8 mouse cellular contexts compared by ENCODE assay signal in genomic region chr12:116262555-116263341, GRCm38 (mm10). TPM values are rescaled to one million over a fixed set of nuclear protein-coding genes. Genes with fewer than 3 reads are reported as not detected.
DNase-seq lines count a peak whose midpoint lies in the region; ATAC-seq lines count a peak whose summit lies in the region.

Gene Wdr60, minus strand, starts transcription at chr12:116263022.

- DNase-seq in adrenal gland, adult (ENCODE audit: inconsistent age in 2 of 2, low spot score in 1 of 2), result peak; percentile 92 to 97
- peak; percentile 95 for DNase-seq in embryo, embryonic 11 days
- peak; percentile 80 to 83 for DNase-seq in gastrocnemius, postnatal 36 days
- peak; percentile 90 to 92 for DNase-seq in left cerebral cortex, postnatal 25 days (ENCODE audit: low spot score in 2 of 2)
- DNase-seq in mesoderm, embryonic 11.5 days (ENCODE audit: low read depth, low spot score), result peak; percentile 90
- peak; percentile 89 for DNase-seq in right cerebral cortex, postnatal 25 days
- peak; percentile 75 to 91 for DNase-seq in urinary bladder, postnatal 36 days (ENCODE audit: low spot score in 2 of 2)

- peak within 1 kb of the TSS; percentile 82 for H3K4me3 ChIP-seq in intestine, embryonic 15.5 days (replicated peaks)

- H3K36me3 ChIP-seq in intestine, embryonic 15.5 days, result no peaks in the 10 kb centered on the region

- H3K9ac ChIP-seq in intestine, embryonic 15.5 days, result peak within 1 kb of the TSS; percentile 66

- intact Hi-C loops in gastrocnemius, postnatal 36 days (cut with DNase I), result loop anchor here (1.0 kb wide), 1 partner anchor 18 kb away; no protein-coding TSS in a partner anchor
- intact Hi-C loops in left cerebral cortex, postnatal 25 days (cut with DNase I), result loop anchor here (1.0 kb wide), 1 partner anchor 19 kb away; the partner anchor contains the start of gene Esyt2

- peak within 1 kb of the TSS; percentile 79 for H3K27ac ChIP-seq in intestine, embryonic 15.5 days

- ATAC-seq in intestine, embryonic 15.5 days, result peak; percentile 100

- WGBS in intestine, embryonic 15.5 days, result 3% methylated on average over 47 of the region's 47 CpGs

- H3K4me2 ChIP-seq in intestine, embryonic 15.5 days (replicated peaks), result peak within 1 kb of the TSS; percentile 66

- no peaks in the 10 kb centered on the region for H3K4me1 ChIP-seq in intestine, embryonic 15.5 days (replicated peaks)

- no peaks in the 10 kb centered on the region for H3K9me3 ChIP-seq in intestine, embryonic 15.5 days

- no peaks in the 10 kb centered on the region for H3K27me3 ChIP-seq in intestine, embryonic 15.5 days (replicated peaks)

RNA-seq across cellular contexts. Expression of gene Wdr60, which starts in this region (rescaled TPM):
- 10 to 100 TPM in 1 of 2 experiments, 1 to 10 TPM in 1; 9.2 to 10.7 TPM for total RNA-seq in gastrocnemius, postnatal 36 days (2021)
- 11.2 and 11.8 TPM in 2 replicates for polyA plus RNA-seq in intestine, embryonic 15.5 days (2015; fragmentation: Nextera tagmentation; extraction: Ambion mirVana)
- total RNA-seq in left cerebral cortex, postnatal 25 days (2021), result 10 to 100 TPM; 15.3 to 20.4 TPM

Comparison
In these comparisons a context has a peak if more than half of its experiments do, and no peak if none do; other contexts are left out.
1. Peak in every context shown above with its lines: DNase-seq, ATAC-seq, H3K4me3 ChIP-seq and H3K27ac ChIP-seq.